Mouse (Mus musculus) thymus, adult 18-20 months (tissue): ENCODE data around the gene 2010109A12Rik.
A peak's percentile ranks its signal among the peaks of the same experiment; 100 is the strongest.

Experiments used
- DNase-seq, 2 experiments: peaks; one replicate each; pipeline ENCODE4 v3.0.0; 2022; ENCODE audit warnings: mixed read lengths in 2 of 2

2010109A12Rik gene

DNA sequence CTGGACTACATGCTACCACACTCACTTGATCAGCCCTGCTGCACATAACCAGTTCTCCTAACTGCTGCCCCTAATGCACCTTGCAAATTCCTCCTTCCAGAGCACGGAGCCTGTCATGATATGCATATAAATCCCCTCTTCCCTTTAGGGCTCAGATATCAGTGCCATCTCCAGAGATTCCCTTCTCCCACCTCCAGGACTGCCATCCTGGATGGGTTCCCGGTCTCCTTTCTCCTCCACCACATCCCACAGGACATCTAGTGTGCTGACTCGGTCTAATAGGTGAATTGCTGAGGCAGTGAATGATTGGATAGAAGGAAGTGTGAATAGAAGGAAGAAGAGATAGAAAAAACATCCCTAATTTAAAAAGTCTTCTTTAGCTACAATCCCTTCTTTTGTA is 25.4 kb downstream of the 2010109A12Rik start:
- no peak for DNase-seq

DNA sequence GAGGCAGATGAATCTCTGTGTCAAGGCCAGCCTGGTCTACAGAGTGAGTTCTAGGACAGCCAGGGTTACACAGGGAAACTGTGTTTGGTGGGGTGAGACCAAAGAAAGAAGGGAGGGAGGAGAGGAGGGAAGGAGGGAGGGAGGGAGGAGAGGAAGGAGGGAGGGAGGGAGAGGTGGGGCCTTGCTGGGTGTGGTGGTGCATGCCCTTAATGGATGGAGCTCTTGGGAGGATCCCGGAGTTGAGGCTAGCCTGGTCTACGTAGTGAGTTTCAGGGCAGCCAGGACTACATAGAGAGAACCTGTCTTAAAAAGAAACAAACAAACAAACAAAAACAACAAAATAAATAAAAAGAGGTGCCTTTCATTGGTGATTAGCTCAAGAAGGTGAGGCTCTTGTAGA is 26.5 kb downstream of the 2010109A12Rik start:
- no peak for DNase-seq

DNA sequence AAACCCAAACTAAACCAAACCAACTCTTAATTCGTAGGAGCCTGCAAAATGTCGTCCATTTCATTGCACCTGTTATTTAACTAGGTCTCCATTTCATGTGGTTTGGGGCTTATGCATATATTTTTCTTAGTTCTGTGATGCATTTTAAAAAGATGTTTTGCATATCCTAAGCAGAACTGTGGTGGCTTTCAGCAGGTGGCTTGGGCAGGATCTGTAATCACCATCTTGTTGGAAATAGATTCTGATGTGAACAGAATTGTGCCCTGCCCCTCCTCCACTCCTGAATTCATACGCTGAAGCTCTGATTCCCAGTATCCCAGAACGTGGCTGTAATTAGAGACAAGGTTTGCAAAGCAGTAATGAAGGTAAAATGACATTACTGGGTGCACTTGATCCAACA is 27.8 kb downstream of the 2010109A12Rik start:
- DNase-seq = no peak

DNA sequence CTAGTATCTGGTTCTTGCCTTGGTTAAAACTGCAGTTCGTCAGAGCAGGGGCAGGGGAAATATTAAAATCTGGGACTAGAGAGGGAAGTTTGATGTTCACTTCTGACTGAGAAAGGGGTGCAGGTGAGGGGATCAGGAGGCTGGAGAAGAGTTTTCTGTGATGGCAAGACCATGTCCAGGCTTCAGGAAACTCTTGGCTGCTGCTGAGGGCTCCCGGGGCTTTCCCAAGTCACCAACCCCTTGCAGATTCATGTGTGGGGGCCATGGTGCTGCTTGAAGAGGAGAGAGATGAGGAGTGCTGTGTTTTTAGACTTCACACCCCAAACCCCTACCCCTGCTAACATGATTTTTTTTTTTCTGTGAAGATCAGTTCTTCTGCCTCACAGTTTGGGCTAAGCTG is 28.3 kb downstream of the 2010109A12Rik start:
- no peak for DNase-seq

DNA sequence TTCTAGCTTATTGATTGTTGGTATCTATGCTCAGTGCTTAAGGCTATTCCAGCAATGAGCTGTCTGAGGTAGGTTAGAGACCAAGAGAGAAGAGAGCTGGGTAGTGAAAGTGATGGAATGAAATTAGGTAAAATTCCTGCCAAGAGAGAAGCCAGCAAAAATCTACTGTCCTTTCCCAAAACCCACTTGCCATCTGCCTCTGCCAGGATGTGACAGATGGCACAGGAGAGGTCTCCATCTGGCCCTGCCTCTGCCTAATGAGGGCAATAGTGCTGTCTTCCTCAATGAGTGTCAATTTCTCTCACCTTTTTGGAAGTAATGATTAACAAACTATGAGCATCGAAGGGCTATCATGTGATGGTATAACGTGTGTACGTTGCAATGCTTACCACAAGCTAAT is 29.6 kb downstream of the 2010109A12Rik start:
- DNase-seq = no peak

DNA sequence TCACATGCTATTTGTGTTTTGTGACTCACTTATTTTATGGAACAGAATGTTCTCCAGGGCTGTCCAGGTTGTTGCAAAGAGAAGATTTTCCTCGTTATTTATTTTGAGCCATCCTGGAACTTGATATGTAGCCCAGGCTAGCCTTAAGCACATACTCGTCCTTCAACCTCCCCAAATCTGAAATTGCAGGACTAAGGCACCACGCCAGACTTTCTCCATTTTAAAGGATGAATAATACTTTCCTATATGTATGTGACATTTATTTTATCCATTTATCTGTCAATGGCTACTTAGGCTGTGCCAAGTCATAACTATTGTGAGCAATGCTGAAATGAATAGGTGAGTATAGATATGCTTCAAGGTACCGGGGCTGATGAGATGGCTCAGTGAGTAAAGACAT is 30.2 kb downstream of the 2010109A12Rik start:
- DNase-seq = no peak

DNA sequence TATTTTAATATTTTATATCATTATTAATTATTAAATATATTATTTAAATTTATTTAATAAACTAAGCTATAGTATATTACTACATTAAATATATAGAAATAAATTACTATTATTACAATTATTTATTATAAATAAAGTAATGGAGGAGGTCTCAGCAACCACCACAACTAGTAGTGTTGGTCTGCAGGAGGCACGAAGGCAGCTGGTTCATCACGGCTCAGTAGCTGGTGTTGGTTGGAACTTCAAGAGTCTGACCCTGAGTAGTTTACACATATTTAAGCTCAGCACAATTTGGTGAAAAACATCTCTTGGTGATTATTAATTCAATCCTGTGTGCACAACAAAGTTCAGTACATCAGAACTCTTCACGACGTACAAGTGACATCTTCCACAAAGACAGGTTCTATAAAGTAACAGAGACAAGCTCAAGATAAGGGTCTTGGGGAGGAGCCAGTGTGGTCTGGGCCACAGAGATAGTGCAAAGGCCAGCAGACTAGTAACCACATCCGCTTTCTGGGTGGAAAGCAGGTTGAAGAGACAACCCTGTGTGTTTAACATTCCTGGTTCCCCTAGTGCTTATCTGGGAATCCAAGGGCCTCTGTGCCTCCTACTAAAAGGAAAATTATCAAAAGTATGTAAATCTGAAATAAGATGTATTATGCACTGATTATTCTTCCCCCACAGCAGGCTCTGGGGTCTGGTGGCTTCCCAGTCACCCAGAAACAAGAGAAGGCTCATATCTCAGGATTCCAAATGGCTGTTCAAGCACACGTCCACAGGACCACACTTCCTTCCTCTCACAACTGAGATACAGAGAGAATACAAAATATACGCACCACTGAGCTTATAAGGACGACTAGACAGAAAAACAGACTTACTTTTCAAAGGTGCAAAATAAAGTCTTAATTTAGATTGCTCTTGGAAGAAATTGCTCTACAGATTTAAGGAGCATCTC is 33.5 kb downstream of the 2010109A12Rik start:
- DNase-seq = peak in 1 of 2 experiments; percentile 22

DNA sequence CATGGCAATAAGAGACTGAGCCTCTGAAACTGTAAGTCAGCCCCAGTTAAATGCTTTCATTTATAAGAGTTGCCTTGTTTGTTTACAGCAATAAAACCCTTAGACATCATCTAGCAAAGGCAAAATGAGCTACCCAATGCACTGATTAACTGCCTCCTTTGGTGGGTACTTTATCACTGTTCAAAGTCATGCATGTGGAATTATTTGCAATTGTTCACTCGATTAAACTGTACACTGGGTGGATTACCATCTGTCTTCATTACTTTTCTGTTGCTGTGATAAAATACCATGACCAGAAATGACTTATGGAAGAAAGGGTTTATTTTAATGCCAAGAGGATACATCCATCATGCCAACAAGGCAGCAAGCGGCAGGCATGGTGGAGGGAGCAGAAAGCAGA is 39.0 kb downstream of the 2010109A12Rik start:
- no peak for DNase-seq

DNA sequence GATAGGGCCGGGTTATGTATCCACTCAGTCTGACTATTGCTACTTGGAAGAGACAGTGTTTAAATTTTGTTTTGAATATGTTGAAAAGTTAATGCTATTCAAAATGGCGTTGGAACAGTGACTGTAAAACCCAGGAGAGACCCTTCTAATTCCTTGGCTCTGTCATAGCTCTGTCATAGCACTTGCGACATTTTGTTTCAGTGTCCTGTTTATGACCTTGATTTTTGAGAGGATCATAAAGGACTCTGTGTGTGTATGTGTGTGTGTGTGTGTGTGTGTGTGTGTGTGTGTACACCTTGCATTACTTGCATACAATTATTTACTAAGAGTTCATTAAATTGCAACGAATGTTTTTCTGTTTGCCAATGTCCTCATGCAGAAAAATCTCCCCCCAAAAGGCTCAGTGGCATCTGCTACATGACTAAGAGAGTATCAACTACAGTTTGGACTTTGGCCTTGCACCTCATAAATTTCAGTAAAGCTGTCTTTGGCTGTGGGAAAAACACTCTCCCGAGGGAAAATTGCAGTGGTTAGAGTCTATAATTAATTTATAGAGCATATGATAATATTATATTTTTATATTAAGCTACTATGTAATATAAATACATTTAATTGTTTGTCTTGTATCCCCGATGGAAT is 43.7 kb downstream of the 2010109A12Rik start:
- DNase-seq = no peak

DNA sequence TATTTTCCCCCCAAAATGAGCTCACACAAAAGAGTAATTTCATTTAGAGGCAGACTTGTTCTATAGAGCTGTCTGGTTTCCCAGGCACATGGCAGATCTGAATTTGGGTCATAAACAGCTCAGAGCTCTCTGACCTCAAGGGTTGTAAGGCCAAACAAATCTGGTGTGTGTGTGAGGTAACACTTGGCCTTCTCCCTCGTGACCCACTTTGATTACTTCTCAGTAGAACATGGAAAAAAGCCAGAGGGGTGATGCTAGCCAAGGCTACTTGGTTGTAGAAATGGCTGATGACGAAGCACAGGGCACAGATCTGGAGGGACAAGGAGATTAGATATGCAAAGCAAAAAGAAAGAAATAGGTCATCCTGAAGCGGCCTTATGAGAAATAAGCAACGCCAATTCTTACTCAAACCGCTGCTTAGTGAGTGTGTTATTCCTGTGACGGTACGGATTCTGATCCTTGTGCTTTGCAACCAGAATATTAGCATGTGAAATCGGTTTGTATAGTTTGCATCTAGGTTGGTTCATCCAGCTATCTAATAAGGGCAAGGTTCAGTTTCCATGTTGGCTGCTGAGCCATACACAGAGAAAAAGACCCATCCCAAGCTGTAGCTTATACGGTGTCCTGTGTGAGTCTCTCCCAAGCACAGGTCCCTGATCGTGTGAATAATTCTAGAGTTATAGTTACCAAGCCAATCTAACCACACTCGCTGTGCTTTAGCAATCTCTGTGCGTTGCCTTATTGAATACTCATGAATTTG is 44.9 kb downstream of the 2010109A12Rik start:
- DNase-seq = no peak

DNA sequence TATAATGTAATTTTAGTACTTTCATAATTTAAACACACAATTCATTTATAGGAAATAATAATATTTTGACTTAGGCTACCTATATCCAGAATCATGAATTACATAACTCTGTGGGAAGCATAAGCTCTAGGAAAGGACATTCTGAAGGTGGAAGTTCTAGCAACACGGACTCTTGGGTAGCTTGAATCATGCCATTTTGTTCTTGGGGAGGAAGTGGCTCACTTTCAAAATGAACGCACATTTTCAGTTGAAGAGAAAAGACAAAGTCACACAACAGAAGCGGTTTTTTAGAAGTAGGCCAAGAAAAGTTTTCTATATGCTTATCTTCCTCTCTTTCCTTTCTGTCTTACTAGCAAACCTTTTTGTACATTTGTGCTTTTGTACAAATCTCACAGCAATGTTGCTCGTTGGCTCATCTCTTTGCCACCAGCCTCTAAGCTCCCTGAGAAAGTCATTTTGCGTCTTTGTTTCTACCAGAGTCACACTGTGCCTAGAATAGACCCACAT is 49.5 kb downstream of the 2010109A12Rik start:
- DNase-seq = no peak

DNA sequence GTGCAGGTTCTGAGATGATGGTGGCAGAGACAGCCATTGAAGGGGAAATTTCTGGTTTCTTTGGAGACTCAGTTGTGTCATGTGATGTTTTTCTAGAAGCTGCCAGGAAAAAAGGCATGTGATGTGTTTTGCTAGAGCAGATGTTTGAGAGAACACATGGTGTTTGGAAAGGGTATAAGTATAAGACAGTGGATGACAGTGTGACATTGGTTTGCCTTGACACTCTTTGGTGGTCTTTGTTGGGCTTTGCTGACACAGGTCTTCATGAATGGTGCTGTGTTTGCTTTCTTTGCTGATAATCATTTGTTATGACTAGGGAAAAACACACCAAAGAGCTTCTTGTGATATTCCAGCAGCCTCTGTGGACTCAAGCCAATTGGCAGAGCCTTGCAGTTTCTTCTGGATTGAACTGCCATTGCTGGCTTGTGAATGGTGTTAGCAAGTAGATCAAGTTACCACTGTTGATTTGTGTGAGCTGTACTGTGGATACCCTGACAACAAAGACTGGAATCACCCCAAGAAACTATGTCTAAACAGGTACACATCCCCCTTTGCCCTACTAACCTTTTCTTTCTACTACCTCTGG is 50.6 kb downstream of the 2010109A12Rik start:
- no peak for DNase-seq

DNA sequence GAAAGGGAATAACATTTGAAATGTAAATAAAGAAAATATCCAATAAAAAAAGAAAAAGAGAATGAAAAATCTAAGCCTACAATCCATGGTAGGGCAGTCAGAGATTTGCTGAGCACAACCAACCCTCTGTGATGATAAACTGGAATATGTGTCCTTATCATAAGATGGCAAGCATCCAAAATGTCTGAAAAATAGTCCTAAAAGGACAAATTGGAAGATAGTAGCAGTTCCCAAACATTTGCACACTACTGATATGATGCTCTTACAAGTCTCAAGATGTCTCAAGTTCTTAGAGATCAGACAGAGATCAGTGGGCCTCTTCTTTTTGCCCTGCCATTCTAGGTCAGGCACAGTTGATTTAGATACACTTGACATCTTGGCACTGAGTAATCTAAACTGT is 53.0 kb downstream of the 2010109A12Rik start:
- DNase-seq = no peak

DNA sequence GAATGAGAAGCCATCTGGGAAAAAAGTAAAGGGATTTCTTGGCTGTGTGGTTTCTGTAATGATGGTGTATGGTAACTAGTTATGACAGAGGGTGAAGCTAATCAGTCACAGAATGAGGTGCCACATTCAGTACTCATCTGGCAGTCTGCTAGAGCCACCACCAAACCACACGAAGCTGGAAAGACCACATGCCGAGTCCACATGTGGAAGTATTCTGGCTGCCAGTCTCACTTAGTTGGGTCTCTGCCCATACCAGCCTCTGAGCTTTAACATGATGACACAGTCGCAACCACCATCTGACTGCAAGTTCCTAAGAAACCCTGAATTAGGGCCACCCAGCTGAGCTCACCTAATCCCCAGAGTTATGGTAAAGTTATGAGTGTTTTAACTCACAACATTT is 54.7 kb downstream of the 2010109A12Rik start:
- DNase-seq = no peak

DNA sequence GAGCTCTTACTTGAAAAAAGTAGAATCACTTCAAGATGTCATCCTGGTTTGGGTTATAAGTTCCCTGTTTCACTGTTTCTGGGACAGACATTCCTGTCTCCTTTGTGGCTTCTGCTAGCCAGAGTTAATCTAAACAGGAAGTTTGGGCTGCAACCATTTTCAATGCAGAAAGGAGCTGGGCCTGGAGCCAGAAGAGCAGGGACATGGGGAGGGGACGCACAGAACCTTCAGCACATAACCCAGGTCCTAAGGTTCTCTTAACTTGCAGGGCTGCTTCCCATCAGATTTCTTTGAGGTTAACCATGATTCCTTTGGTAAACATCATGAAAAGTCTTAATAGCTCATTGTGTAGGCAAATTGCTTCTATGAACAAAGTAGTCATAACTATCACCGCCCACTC is 56.4 kb downstream of the 2010109A12Rik start:
- no peak for DNase-seq
